Mouse (Mus musculus): ENCODE measurements around the gene Theg. TPM values are rescaled to one million over a fixed set of nuclear protein-coding genes. Genes with fewer than 3 reads are reported as not detected.

The Theg gene
- total and polyA plus RNA-seq, 2 experiments, result not detected

DNA sequence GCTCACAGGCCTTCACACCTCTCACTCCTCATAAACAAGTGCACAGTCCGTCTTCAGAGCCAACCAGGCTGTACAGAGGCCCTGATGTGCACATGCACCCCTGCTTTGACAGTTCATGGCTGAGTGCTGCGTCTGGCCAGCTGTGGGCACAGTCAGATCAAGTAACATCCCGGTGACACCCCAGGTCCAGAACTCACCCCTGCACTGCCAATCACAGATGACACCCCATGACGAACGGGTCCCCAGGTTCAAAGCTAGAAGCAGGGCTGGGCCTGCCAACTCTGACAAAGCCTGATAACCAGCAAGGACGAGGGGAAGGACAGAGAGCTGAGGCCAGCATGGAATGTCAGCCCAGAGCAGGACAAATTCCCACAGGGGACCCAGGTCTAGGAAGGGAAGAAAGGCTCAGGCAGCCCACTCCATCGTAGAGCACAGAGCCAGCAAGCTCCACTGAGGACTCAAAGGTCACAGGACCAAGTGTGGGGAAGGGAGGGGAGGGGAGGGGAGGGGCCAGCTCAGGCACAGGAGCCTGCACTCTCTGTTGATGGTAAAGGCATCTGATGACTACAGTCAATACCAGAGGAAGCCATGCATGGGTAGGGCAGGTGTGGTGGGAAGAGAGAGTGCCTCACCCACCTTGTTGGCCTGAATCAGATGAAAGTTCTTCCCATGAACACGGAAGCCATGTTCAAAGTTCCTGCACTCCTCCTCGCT lies 43.1 kb downstream of the Theg start:
- Histone ChIP-seq H3K36me3 (ENCODE audit: control insufficient read depth, insufficient read depth, low read length) (no peaks in the 10 kb centered on the region), H3K27ac (replicated peaks; ENCODE audit: insufficient read depth, low read depth, low read length) (no peak overlapping the region), H3K4me3 (ENCODE audit: insufficient read depth, low read depth, low read length) (no peak overlapping the region), H3K79me2 (ENCODE audit: control insufficient read depth, insufficient read depth, low read length) (no peaks in the 10 kb centered on the region), H3K9ac (ENCODE audit: low read depth, low read length) (no peak overlapping the region), H3K4me1 (ENCODE audit: control insufficient read depth, insufficient read depth, low read length) (no peaks in the 10 kb centered on the region), H3K27me3 (ENCODE audit: control insufficient read depth, insufficient read depth, low read length) (no peaks in the 10 kb centered on the region)
- no peak for TF ChIP-seq CTCF (IDR thresholded peaks at IDR 0.05; ENCODE audit: low read depth, low read length)
- no peak for TF ChIP-seq POLR2A (IDR thresholded peaks at IDR 0.05; ENCODE audit: extremely low read depth, insufficient read depth, low read length)
- DNase-seq (ENCODE audit: extremely low read depth, low read depth, low spot score), result no peak
- WGBS, result 77% methylated on average over 9 of the region's 9 CpGs

DNA sequence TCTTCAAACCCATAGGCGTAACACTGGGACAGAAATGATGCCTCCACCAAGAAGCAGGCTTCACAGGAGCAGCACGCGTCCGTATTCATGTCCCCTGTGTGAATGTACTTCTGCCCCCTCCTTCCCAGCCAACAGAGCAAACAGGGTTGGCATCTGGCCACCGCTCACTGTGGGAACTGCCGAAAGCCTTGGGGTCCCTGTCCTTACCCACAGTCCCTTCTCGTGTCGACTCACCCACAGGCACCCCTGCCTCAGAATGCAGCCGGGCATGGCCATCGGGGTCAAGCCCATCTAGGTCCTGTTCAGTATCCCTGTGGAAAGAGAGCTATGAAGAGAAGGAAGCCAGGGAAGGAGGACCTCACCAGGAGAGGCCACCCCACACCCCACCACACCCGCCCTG lies 45.0 kb downstream of the Theg start:
- Histone ChIP-seq H3K4me1 (ENCODE audit: control insufficient read depth, insufficient read depth, low read length) (no peaks in the 10 kb centered on the region), H3K79me2 (ENCODE audit: control insufficient read depth, insufficient read depth, low read length) (no peaks in the 10 kb centered on the region), H3K9ac (ENCODE audit: low read depth, low read length) (no peak overlapping the region), H3K27ac (replicated peaks; ENCODE audit: insufficient read depth, low read depth, low read length) (no peak overlapping the region), H3K36me3 (ENCODE audit: control insufficient read depth, insufficient read depth, low read length) (no peaks in the 10 kb centered on the region), H3K27me3 (ENCODE audit: control insufficient read depth, insufficient read depth, low read length) (no peaks in the 10 kb centered on the region), H3K4me3 (ENCODE audit: insufficient read depth, low read depth, low read length) (no peak overlapping the region)
- TF ChIP-seq CTCF (IDR thresholded peaks at IDR 0.05; ENCODE audit: low read depth, low read length) (no peak), POLR2A (IDR thresholded peaks at IDR 0.05; ENCODE audit: extremely low read depth, insufficient read depth, low read length) (no peak)
- DNase-seq (ENCODE audit: extremely low read depth, low read depth, low spot score), result no peak
- WGBS, result 90% methylated on average over 11 of the region's 11 CpGs

DNA sequence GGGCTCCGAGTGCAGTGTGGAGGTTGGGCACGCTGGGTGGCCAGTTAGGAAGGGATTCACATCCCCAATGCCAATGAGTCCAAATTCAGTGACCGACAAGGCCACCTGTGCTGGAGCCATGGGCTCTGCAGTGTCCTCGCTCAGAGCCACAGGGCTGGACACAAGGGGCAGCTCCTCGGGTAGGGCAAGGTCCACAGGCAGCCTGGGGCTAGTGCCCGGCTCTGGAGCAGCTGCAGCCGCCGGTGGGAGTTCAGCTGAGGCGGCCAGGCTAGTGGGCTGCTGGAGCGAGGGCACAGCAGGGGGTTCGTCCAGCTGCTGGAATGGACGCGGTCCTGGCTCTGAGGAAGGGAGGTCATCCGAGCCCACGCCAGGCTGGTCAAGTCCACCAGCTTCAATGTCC lies 45.6 kb downstream of the Theg start:
- Histone ChIP-seq H3K27ac (replicated peaks; ENCODE audit: insufficient read depth, low read depth, low read length) (no peak overlapping the region), H3K4me1 (ENCODE audit: control insufficient read depth, insufficient read depth, low read length) (no peaks in the 10 kb centered on the region), H3K4me3 (ENCODE audit: insufficient read depth, low read depth, low read length) (no peak overlapping the region), H3K36me3 (ENCODE audit: control insufficient read depth, insufficient read depth, low read length) (no peaks in the 10 kb centered on the region), H3K9ac (ENCODE audit: low read depth, low read length) (no peak overlapping the region), H3K27me3 (ENCODE audit: control insufficient read depth, insufficient read depth, low read length) (no peaks in the 10 kb centered on the region), H3K79me2 (ENCODE audit: control insufficient read depth, insufficient read depth, low read length) (no peaks in the 10 kb centered on the region)
- TF ChIP-seq POLR2A (IDR thresholded peaks at IDR 0.05; ENCODE audit: extremely low read depth, insufficient read depth, low read length) (no peak), CTCF (IDR thresholded peaks at IDR 0.05; ENCODE audit: low read depth, low read length) (no peak)
- no peak for DNase-seq (ENCODE audit: extremely low read depth, low read depth, low spot score)
- 88% methylated on average over 15 of the region's 15 CpGs for WGBS

DNA sequence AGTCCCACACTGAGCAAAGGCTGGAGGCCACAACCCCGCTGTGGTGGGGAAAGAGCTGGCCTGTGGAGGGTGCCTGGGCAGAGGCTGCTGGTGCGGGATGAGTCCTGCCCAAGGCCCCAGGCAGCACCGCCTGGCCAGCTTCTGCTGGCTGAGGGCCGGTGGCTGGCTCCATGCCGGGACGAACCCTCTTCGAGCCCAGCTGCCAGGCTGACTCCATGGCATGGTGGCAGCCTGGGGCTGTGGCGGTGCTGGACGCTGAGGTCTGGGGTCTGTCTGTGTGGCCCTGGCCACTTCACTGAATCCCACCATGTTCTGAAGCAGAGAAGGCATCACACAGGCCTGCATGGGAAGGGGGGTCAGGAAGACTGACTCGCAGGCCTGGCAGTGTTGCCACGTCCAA lies 46.4 kb downstream of the Theg start:
- Histone ChIP-seq H3K9ac (ENCODE audit: low read depth, low read length) (no peak overlapping the region), H3K79me2 (ENCODE audit: control insufficient read depth, insufficient read depth, low read length) (no peaks in the 10 kb centered on the region), H3K27ac (replicated peaks; ENCODE audit: insufficient read depth, low read depth, low read length) (no peak overlapping the region), H3K4me1 (ENCODE audit: control insufficient read depth, insufficient read depth, low read length) (no peaks in the 10 kb centered on the region), H3K36me3 (ENCODE audit: control insufficient read depth, insufficient read depth, low read length) (no peaks in the 10 kb centered on the region), H3K27me3 (ENCODE audit: control insufficient read depth, insufficient read depth, low read length) (no peaks in the 10 kb centered on the region), H3K4me3 (ENCODE audit: insufficient read depth, low read depth, low read length) (no peak overlapping the region)
- TF ChIP-seq POLR2A (IDR thresholded peaks at IDR 0.05; ENCODE audit: extremely low read depth, insufficient read depth, low read length) (no peak), CTCF (IDR thresholded peaks at IDR 0.05; ENCODE audit: low read depth, low read length) (no peak)
- WGBS, result 94% methylated on average over 11 of the region's 11 CpGs
- DNase-seq (ENCODE audit: extremely low read depth, low read depth, low spot score), result no peak

DNA sequence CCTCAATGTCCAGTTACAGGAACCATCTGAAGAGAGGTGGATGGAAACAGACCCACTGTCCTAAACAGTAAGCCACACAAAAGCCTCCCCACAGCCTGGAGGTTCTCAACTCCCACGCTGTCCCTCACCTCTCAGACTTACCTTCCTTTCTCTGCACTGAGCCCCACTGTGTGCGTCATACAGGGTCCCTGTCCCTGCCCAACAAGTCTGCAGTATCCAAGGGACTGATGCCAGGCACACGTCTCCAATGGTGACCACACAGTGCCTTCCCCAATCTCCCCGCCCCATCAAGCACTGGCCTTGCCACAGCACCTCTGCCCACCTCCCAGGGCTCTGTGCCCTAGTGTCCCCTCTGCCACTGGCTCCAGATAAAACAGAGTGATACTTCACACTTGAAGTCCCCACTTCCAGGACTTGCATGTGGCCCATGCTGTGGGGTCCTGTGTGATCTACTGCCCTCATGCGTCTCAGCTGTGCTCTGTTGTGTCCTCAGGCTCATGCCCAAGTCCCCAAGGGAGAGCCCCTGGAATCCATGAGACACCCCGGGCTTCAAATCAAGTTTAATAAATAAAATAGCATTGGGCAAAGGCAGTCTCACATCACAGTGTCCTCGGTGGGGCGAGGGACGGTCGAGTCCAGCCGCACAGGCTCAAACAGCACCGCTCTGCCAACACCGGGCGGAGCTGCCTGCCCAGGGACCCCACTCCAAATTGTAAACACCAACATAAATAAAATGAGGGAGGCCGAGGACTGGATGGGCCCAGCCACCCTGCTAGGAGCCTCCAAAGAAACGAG lies 47.2 kb downstream of the Theg start:
- no peak overlapping the region for H3K27ac ChIP-seq (replicated peaks; ENCODE audit: insufficient read depth, low read depth, low read length)
- H3K4me1 ChIP-seq (ENCODE audit: control insufficient read depth, insufficient read depth, low read length), result no peaks in the 10 kb centered on the region
- H3K79me2 ChIP-seq (ENCODE audit: control insufficient read depth, insufficient read depth, low read length), result no peaks in the 10 kb centered on the region
- no peak for DNase-seq (ENCODE audit: extremely low read depth, low read depth, low spot score)
- no peak overlapping the region for H3K9ac ChIP-seq (ENCODE audit: low read depth, low read length)
- no peaks in the 10 kb centered on the region for H3K36me3 ChIP-seq (ENCODE audit: control insufficient read depth, insufficient read depth, low read length)
- no peaks in the 10 kb centered on the region for H3K27me3 ChIP-seq (ENCODE audit: control insufficient read depth, insufficient read depth, low read length)
- H3K4me3 ChIP-seq (ENCODE audit: insufficient read depth, low read depth, low read length), result no peak overlapping the region
- 95% methylated on average over 16 of the region's 16 CpGs for WGBS
- TF ChIP-seq CTCF (IDR thresholded peaks at IDR 0.05; ENCODE audit: low read depth, low read length) (no peak), POLR2A (IDR thresholded peaks at IDR 0.05; ENCODE audit: extremely low read depth, insufficient read depth, low read length) (no peak)

DNA sequence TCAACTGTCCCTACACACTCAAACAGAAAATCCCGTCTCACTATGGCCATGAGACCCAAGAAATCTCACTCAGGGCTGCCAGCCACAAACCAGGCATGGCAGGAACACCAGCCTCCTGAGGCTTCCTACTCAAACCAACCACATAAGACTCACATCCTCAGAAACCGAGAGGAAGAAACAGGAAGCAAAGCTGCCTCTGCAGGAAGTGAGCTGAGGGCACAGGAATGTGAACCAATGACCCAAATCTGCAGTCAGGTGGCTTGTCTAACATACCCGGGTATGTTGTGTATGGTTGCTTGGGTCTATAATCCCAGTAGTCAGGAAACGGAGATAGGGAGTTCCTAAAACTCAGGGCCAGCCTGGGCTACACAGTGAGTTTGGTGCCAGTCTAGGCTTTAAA lies 48.3 kb downstream of the Theg start:
- H3K27me3 ChIP-seq (ENCODE audit: control insufficient read depth, insufficient read depth, low read length), result no peaks in the 10 kb centered on the region
- H3K9ac ChIP-seq (ENCODE audit: low read depth, low read length), result no peak overlapping the region
- H3K36me3 ChIP-seq (ENCODE audit: control insufficient read depth, insufficient read depth, low read length), result no peaks in the 10 kb centered on the region
- no peaks in the 10 kb centered on the region for H3K4me1 ChIP-seq (ENCODE audit: control insufficient read depth, insufficient read depth, low read length)
- H3K27ac ChIP-seq (replicated peaks; ENCODE audit: insufficient read depth, low read depth, low read length), result no peak overlapping the region
- WGBS, result 59% methylated on average over 4 of the region's 4 CpGs
- TF ChIP-seq POLR2A (IDR thresholded peaks at IDR 0.05; ENCODE audit: extremely low read depth, insufficient read depth, low read length) (no peak), CTCF (IDR thresholded peaks at IDR 0.05; ENCODE audit: low read depth, low read length) (no peak)
- no peaks in the 10 kb centered on the region for H3K79me2 ChIP-seq (ENCODE audit: control insufficient read depth, insufficient read depth, low read length)
- DNase-seq (ENCODE audit: extremely low read depth, low read depth, low spot score), result no peak
- H3K4me3 ChIP-seq (ENCODE audit: insufficient read depth, low read depth, low read length), result no peak overlapping the region
